Mouse (Mus musculus) liver, embryonic 14.5 days (tissue): ENCODE results near the gene Odf3b.

ENCODE experiments used
- CTCF ChIP-seq: IDR thresholded peaks from 2 replicates; pipeline ENCODE4 v1.5.1; 2016; ENCODE audit warnings: antibody characterized with exemption, low read depth, control low read depth
- EP300 ChIP-seq: IDR thresholded peaks from 2 replicates; pipeline ENCODE4 v1.6.1; 2016; ENCODE audit warnings: antibody characterized with exemption, low read depth

DNA sequence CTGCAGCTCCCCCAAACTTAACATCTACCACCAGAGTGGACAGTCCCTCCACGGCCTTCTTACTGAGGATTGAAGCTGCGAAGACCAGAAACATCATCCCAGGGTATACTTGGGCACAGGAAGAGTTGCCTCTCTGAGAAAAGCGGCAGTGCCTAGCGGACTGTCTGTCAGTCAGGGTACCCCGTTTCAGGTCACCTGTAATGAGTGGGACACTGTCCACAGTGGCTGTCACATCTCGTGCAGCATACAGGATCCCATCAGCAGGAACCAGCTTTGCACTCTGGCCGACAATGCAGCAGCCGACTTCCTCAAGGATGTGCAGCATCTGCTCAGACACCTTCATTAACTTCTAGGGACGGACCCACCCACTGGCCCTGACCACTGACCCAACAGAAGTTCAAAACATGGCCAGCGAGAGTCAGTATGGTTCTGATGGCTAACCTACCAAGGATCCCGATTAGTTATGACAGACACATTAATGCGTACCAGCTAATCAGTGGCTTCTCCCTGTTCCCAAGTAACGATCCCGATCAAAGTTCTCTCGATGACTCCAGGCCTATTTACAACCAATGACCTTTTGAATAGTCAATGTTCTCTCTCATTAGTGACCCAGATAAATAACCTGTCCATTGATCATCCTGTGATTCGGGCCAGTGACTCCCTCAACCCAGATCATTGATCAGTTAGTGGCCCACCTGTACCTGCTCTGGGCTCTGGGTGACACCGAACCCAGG, 4.1 kb downstream of the Odf3b start:
- TF ChIP-seq CTCF (no peak), EP300 (no peak)
